Mouse (Mus musculus): ENCODE results near the gene Spata2l.

- no peak for TF ChIP-seq POLR2A (IDR thresholded peaks at IDR 0.05; ENCODE audit: borderline replicate concordance, extremely low read depth, low read depth, low read length)
- no peak for TF ChIP-seq CTCF (IDR thresholded peaks at IDR 0.05; ENCODE audit: insufficient read depth, low read length)
Observed at GRCm38 (mm10) chr8:123271901-123272300, 35.9 kb upstream of the Spata2l start.
